Mouse (Mus musculus) small intestine, adult 2 months (tissue): Measurements from ENCODE around the gene Nt5c2.

Source experiments
- CTCF ChIP-seq: fragments of 200-500 bp; IDR thresholded peaks from 2 replicates; pipeline ENCODE4 v1.5.1; 2012; ENCODE audit warnings: low read depth, mild to moderate bottlenecking, control low read depth, inconsistent platforms, low read length, moderate library complexity, mixed read lengths; ENCODE audit not compliant: insufficient replicate concordance, insufficient read length; ENCODE audit errors: extremely low read depth
- POLR2A ChIP-seq: fragments of 200-500 bp; IDR thresholded peaks from 2 replicates; pipeline ENCODE4 v1.6.1; 2012; ENCODE audit warnings: low read depth, mild to moderate bottlenecking, control low read depth, inconsistent platforms, low read length, moderate library complexity

GRCm38 (mm10) chr19:46836085-46836484 is 178.9 kb downstream of the Nt5c2 start:
- no peak for TF ChIP-seq CTCF
- no peak for TF ChIP-seq POLR2A
